Mouse (Mus musculus): ENCODE measurements around the gene Agbl2.

The Agbl2 gene

DNA sequence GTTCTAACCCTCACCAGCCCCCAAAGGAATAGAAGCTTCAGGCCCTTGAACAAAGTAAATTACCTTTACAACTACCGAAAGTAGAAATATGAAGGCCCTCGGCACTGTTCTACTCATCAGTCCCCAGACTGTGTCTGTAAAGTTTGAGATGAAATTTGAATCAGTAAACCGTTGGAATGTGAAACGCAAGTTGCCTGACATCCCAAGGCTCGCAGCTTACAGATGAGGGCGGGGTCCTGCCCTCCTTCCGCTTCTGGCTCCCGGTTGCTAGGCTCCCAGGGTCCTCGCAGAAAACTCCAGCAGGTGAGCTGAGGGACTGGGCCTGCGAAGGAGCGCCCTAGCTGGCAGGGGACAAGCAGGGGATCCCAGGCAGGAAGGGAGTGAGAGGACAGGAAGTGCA is at the start of gene Agbl2:
Gene Agbl2, plus strand, starts transcription at position 270 of the 400 bp plus-strand sequence.
- TF ChIP-seq GATA4 (IDR thresholded peaks at IDR 0.05; ENCODE audit: insufficient replicate concordance, low read length) = no peak

GRCm38 (mm10) chr2:90735326-90735725 is 47.2 kb upstream of the Agbl2 start:
- no peak for TF ChIP-seq GATA4 (IDR thresholded peaks at IDR 0.05; ENCODE audit: insufficient replicate concordance, low read length)

GRCm38 (mm10) chr2:90738801-90739200 is 43.7 kb upstream of the Agbl2 start:
- no peak for TF ChIP-seq GATA4 (IDR thresholded peaks at IDR 0.05; ENCODE audit: insufficient replicate concordance, low read length)

DNA sequence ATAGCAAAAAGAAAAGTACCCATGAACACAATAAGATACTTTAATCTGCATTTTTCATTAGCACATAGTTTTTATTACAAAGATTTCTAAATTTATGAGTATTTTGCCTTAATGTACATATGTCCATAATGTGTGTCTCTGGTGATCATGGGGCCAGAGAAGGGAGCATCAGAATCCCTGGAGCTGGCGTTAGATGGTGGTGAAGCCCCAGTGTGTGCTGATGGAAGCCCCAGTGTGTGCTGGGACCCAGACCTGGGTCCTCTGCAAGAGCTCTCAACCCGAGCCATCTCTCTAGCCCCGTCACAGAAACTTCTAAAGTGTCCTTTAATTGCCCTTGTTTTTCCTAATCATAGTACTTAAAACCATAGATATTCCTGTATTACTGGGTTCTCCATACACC is 43.2 kb upstream of the Agbl2 start:
- TF ChIP-seq GATA4 (IDR thresholded peaks at IDR 0.05; ENCODE audit: insufficient replicate concordance, low read length) = no peak

GRCm38 (mm10) chr2:90739921-90740320 is 42.6 kb upstream of the Agbl2 start:
- TF ChIP-seq GATA4 (IDR thresholded peaks at IDR 0.05; ENCODE audit: insufficient replicate concordance, low read length) = no peak

DNA sequence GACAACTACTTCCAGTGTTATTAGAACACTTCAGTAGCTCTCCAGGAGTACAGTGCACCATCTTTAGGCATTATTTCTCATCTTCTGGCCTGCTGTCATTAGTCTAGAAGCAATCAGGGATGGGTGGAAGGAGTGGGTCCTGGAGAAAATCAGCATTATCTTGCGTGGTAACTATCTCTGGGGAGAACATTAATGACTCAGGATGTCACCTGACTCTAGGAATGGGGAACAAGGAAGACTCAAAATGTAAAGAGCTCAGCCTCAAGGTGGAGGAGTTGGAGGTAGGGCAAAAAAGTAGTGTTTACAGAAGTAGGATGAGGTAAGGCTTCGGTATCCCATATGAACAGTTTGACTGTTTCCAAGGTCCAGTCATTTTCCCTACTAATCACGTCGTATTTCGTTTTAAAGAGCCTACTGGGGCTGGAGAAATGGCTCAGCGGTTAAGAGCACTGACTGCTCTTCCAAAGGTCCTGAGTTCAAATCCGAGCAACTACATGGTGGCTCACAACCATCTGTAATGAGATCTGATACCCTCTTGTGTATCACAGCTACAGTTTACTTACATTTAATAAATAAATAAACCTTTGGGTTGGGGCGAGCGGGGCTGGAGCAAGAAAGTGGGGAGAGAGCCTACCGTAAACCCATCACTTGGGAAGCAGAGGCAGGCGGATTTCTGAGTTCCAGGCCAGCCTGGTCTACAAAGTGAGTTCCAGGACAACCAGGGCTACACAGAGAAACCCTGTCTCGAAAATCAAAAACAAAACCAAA is 38.1 kb upstream of the Agbl2 start:
- TF ChIP-seq GATA4 (IDR thresholded peaks at IDR 0.05; ENCODE audit: insufficient replicate concordance, low read length) = no peak

GRCm38 (mm10) chr2:90745053-90745678 is 37.4 kb upstream of the Agbl2 start, which contains the start of gene Fnbp4:
Gene Fnbp4 (plus strand): TSS chr2:90745370.
- TF ChIP-seq GATA4 (IDR thresholded peaks at IDR 0.05; ENCODE audit: insufficient replicate concordance, low read length) = peak; percentile 33; the same call in 1 of the 2 replicates

GRCm38 (mm10) chr2:90745740-90746537 is 36.6 kb upstream of the Agbl2 start:
- TF ChIP-seq GATA4 (IDR thresholded peaks at IDR 0.05; ENCODE audit: insufficient replicate concordance, low read length) = no peak

DNA sequence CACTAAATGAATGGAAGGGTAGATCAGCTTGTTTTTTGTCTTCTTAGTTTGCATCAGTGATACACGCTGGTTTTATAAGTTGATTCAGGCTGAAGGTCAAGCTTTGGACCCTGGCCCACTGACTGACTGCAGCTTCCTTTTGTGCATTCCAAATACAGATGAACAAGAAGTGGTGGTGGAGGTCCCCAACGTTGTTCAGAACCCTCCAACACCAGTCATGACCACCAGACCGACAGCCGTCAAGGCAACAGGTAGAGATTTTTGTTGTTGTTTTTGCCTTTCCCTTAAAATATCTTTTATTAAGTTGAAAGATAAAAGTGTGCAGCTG is 36.0 kb upstream of the Agbl2 start:
- no peak for TF ChIP-seq GATA4 (IDR thresholded peaks at IDR 0.05; ENCODE audit: insufficient replicate concordance, low read length)

GRCm38 (mm10) chr2:90747131-90747530 is 35.4 kb upstream of the Agbl2 start:
- TF ChIP-seq GATA4 (IDR thresholded peaks at IDR 0.05; ENCODE audit: insufficient replicate concordance, low read length) = no peak

DNA sequence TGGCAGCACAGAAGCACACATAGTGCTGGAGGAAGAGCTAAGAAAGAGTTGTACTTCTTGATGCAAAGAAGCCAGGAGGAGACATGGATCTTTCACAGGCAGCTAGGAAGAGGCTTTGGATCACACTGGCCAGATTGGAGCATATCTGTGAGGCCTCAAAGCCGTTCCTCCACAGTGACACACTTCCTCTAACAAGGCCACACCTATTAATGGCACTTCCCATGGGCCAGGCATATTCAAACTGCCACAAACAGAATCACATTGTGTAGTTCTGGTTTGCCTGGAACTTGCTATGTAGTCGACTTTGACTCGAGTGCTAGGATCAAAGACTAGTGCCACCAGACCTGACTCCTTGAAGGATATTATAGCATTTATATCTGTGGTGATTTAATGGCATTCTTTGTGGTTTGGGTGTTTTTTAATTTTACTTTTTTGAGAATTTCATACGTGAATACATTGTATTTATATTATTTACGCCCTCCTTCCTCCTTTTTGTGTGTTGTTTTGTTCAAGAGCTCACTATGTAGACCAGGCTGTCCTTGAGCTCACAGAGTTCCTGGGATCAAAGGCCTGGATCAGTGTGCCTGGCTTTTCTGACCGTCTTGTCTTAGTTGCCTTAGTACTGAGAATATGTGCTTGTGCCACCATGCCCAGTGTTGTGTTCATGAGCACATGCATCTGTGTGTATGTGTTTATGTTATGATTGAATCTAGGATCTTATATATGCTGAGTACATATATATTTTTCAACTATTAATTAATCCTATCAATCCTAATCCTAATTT is 32.7 kb upstream of the Agbl2 start:
- TF ChIP-seq GATA4 (IDR thresholded peaks at IDR 0.05; ENCODE audit: insufficient replicate concordance, low read length) = no peak

DNA sequence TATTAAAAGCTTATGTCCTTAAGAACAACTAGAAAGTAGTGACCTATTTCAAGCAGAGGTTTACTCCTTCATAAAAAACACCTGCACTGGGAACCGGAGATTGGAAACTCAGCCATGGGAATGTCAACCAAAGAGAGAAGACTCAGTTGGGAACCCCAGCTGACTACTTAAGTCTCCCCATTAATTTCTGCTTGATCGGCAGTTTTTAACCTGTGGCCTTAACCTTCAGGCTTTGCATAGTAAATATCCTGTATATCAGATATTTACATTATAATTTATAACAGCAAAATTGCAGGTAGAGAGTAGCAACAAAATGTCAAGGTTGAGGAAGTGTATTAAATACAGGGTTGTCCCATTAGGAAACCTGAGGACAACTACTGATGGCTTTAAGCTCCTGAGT is 29.0 kb upstream of the Agbl2 start:
- TF ChIP-seq GATA4 (IDR thresholded peaks at IDR 0.05; ENCODE audit: insufficient replicate concordance, low read length) = no peak

- TF ChIP-seq GATA4 (IDR thresholded peaks at IDR 0.05; ENCODE audit: insufficient replicate concordance, low read length) = no peak
Observed at GRCm38 (mm10) chr2:90754188-90754587, 28.3 kb upstream of the Agbl2 start.

DNA sequence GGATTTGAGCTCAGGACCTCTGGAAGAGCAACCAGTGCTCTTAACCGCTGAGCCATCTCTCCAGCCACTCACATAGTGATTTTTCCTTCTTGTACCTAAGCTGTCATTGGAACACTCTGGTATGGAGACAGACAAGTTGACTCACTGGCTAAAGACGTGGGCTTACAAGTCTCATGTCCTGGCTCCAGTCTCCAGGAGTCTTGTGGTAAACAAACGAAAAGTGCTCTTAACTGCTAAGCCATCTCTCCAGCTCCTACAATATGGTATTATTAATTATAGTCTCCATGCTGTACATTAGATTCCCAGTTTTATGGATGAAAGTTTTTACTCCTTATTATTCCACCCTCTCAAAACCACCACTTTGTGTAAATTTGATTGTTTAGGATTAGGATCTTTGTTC is 17.4 kb upstream of the Agbl2 start:
- TF ChIP-seq GATA4 (IDR thresholded peaks at IDR 0.05; ENCODE audit: insufficient replicate concordance, low read length) = no peak

DNA sequence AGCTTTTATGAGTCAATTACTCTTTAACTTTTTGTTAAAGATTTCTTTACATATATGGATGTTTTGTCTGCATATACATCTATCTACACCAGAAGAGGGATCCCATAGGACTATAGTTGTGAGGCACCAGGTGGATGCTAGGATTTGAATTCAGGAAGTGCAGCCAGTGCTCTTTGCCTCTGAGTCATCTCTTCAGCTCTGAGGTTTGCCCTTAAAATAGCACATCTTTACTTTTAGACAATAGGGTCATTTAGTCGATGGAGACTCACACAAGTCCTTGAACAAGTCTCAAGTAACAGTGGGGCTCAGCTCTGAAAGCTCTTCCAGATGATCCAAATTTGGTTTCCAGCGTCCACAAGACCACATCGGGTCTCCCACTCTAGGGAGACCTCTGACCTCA is 1.2 kb upstream of the Agbl2 start:
- TF ChIP-seq GATA4 (IDR thresholded peaks at IDR 0.05; ENCODE audit: insufficient replicate concordance, low read length) = no peak

All from liver, adult (tissue).